Mouse (Mus musculus): ENCODE data around the gene C1s2.
"Not testable (repeated sequence)": the region's sequence is repeated elsewhere in the genome, so short reads cannot be mapped to it uniquely, and the experiment has no call there.

- TF ChIP-seq CTCF (IDR thresholded peaks at IDR 0.05; ENCODE audit: control insufficient read depth, insufficient read depth, insufficient replicate concordance, low read depth, low read length); POLR2A (IDR thresholded peaks at IDR 0.05; ENCODE audit: control insufficient read depth, low read depth, low read length): not testable (repeated sequence)
Observed at GRCm38 (mm10) chr6:124635985-124636384, at the start of gene C1s2.
